In genomic region chr7:28983141-28983564, GRCm38 (mm10) we compare ENCODE assay signal across 8 mouse cellular contexts. TPM values are rescaled to one million over a fixed set of nuclear protein-coding genes. Genes with fewer than 3 reads are reported as not detected.
DNase-seq lines count a peak whose midpoint lies in the region; ATAC-seq and TF ChIP-seq lines count a peak whose summit lies in the region.

No protein-coding gene starts in this region.

- peaks cover 11% of the 10 kb centered on the region for H3K4me1 ChIP-seq in lung, postnatal 0 days (ENCODE audit: insufficient read depth, low read depth, low read length)
- H3K4me1 ChIP-seq in limb, embryonic 13.5 days = peaks cover 20% of the 10 kb centered on the region
- H3K4me1 ChIP-seq in thymus, adult 2 months (replicated peaks; ENCODE audit: control insufficient read depth, insufficient read depth, low read length) = peaks cover 9% of the 10 kb centered on the region

- H3K4me2 ChIP-seq in lung, postnatal 0 days (replicated peaks; ENCODE audit: low read depth, low read length) = 0 out of 2 replicates have a peak overlapping the region, but pooled peaks have one; percentile 5
- H3K4me2 ChIP-seq in limb, embryonic 13.5 days (replicated peaks) = peak overlapping the region; percentile 80

- H3K9me3 ChIP-seq in lung, postnatal 0 days (ENCODE audit: low read length) = no peaks in the 10 kb centered on the region
- no peaks in the 10 kb centered on the region for H3K9me3 ChIP-seq in limb, embryonic 13.5 days

- DNase-seq in adrenal gland, adult (ENCODE audit: inconsistent age in 2 of 2, low spot score in 1 of 2) = peak; percentile 38 to 47
- no peak for DNase-seq in adrenal gland, postnatal 36 days
- no peak for DNase-seq in lung, postnatal 0 days (ENCODE audit: low spot score)
- no peak for DNase-seq in lung, postnatal 4 days
- DNase-seq in thymus, adult 2 months = peak; percentile 68
- no peak for DNase-seq in adrenal gland, adult 18-20 months (ENCODE audit: low spot score in 2 of 2)
- DNase-seq in kidney, postnatal 10 days = no peak

- TF ChIP-seq POLR2A in thymus, adult 2 months (IDR thresholded peaks at IDR 0.05; ENCODE audit: control insufficient read depth, extremely low read depth, insufficient read depth, low read length, poor library complexity) = no peak

- H3K9ac ChIP-seq in lung, postnatal 0 days (replicated peaks; ENCODE audit: low read depth) = no peak overlapping the region
- peak overlapping the region; percentile 69 for H3K9ac ChIP-seq in limb, embryonic 13.5 days

- 66% methylated on average over 11 of the region's 11 CpGs for WGBS in lung, postnatal 0 days
- WGBS in limb, embryonic 13.5 days = 67% methylated on average over 11 of the region's 11 CpGs
- WGBS in thymus, adult 2 months = 4% methylated on average over 11 of the region's 11 CpGs

- no peak overlapping the region for H3K4me3 ChIP-seq in lung, postnatal 0 days (ENCODE audit: low read depth, low read length)
- H3K4me3 ChIP-seq in limb, embryonic 13.5 days = peak overlapping the region; percentile 86
- H3K4me3 ChIP-seq in thymus, adult 2 months (ENCODE audit: control insufficient read depth, insufficient read depth, low read length) = peak overlapping the region; percentile 65

- no peak overlapping the region for H3K27ac ChIP-seq in lung, postnatal 0 days (ENCODE audit: low read length)
- 0 out of 2 replicates have a peak overlapping the region, but pooled peaks have one; percentile 84 for H3K27ac ChIP-seq in limb, embryonic 13.5 days
- H3K27ac ChIP-seq in thymus, adult 2 months (ENCODE audit: control insufficient read depth, insufficient read depth, low read length) = peak overlapping the region; percentile 95

- TF ChIP-seq CTCF in lung, postnatal 0 days (IDR thresholded peaks at IDR 0.05) = no peak
- no peak for TF ChIP-seq CTCF in thymus, adult 2 months (IDR thresholded peaks at IDR 0.05; ENCODE audit: borderline replicate concordance, control insufficient read depth, extremely low read depth, insufficient read depth, low read length, poor library complexity)

- H3K27me3 ChIP-seq in lung, postnatal 0 days (replicated peaks; ENCODE audit: insufficient read depth, low read length) = no peaks in the 10 kb centered on the region
- no peaks in the 10 kb centered on the region for H3K27me3 ChIP-seq in limb, embryonic 13.5 days
- H3K27me3 ChIP-seq in thymus, adult 2 months (ENCODE audit: control insufficient read depth, insufficient read depth, low read length) = no peaks in the 10 kb centered on the region

- peaks cover 11% of the 10 kb centered on the region; the same call in 1 of the 2 replicates for H3K36me3 ChIP-seq in lung, postnatal 0 days (ENCODE audit: insufficient read depth, low read length)
- H3K36me3 ChIP-seq in limb, embryonic 13.5 days = peaks cover 16% of the 10 kb centered on the region
- peaks cover 15% of the 10 kb centered on the region for H3K36me3 ChIP-seq in thymus, adult 2 months (ENCODE audit: control insufficient read depth, insufficient read depth, low read length)

- TF ChIP-seq EP300 in lung, postnatal 0 days (IDR thresholded peaks at IDR 0.05) = no peak

- ATAC-seq in lung, postnatal 0 days = no peak
- no peak for ATAC-seq in limb, embryonic 13.5 days (ENCODE audit: low FRiP score, low read depth)

RNA-seq across cellular contexts. Expression of gene Map4k1, which starts 1.3 kb away (rescaled TPM):
- 1 to 10 TPM; 1.1 to 1.7 TPM for total RNA-seq in adrenal gland, postnatal 36 days (2021)
- polyA plus RNA-seq in lung, postnatal 0 days (2015; fragmentation: Nextera tagmentation; extraction: Ambion mirVana) = 2.0 and 3.5 TPM in 2 replicates
- polyA plus RNA-seq in limb, embryonic 13.5 days (2015; fragmentation: Nextera tagmentation; extraction: Ambion mirVana) = 9.5 and 10.0 TPM in 2 replicates
- 155 and 164 TPM in 2 replicates for polyA plus RNA-seq in thymus, adult 2 months (2012; rRNA removed)
- total RNA-seq in adrenal gland, adult 18-20 months (2021) = 1 to 10 TPM in 1 of 2 experiments, under 1 TPM in 1; 0.96 to 2.4 TPM

RNA-seq across cellular contexts. Expression of gene Eif3k, which starts 1.5 kb away (rescaled TPM):
- total RNA-seq in adrenal gland, postnatal 36 days (2021) = 100 to 1,000 TPM; 241 to 264 TPM
- polyA plus RNA-seq in lung, postnatal 0 days (2015; fragmentation: Nextera tagmentation; extraction: Ambion mirVana) = 287 and 294 TPM in 2 replicates
- polyA plus RNA-seq in limb, embryonic 13.5 days (2015; fragmentation: Nextera tagmentation; extraction: Ambion mirVana) = 422 and 454 TPM in 2 replicates
- polyA plus RNA-seq in thymus, adult 2 months (2012; rRNA removed) = 362 and 396 TPM in 2 replicates
- total RNA-seq in adrenal gland, adult 18-20 months (2021) = 100 to 1,000 TPM; 227 to 253 TPM

RNA-seq across cellular contexts. Expression of gene Actn4, which starts 21.0 kb away (rescaled TPM):
- 100 to 1,000 TPM; 193 to 252 TPM for total RNA-seq in adrenal gland, postnatal 36 days (2021)
- 202 and 218 TPM in 2 replicates for polyA plus RNA-seq in lung, postnatal 0 days (2015; fragmentation: Nextera tagmentation; extraction: Ambion mirVana)
- polyA plus RNA-seq in limb, embryonic 13.5 days (2015; fragmentation: Nextera tagmentation; extraction: Ambion mirVana) = 270 and 300 TPM in 2 replicates
- polyA plus RNA-seq in thymus, adult 2 months (2012; rRNA removed) = 243 and 268 TPM in 2 replicates
- 100 to 1,000 TPM; 197 to 233 TPM for total RNA-seq in adrenal gland, adult 18-20 months (2021)

Comparison
In these comparisons a context has a peak if more than half of its experiments do, and no peak if none do; other contexts are left out.
1. DNase-seq: peak in adrenal gland, adult (2 of 2) and thymus, adult 2 months (single experiment); none in adrenal gland, postnatal 36 days (0 of 2), lung, postnatal 0 days (single experiment), lung, postnatal 4 days (0 of 2), adrenal gland, adult 18-20 months (0 of 2) and kidney, postnatal 10 days (single experiment).
2. RNA of gene Map4k1, which starts 1.3 kb away (polyA plus RNA-seq): 155 to 164 TPM in thymus, adult 2 months; 9.5 to 10.0 TPM in limb, embryonic 13.5 days and 2.0 to 3.5 TPM in lung, postnatal 0 days; every median in the first group is over 10 times any median in the second.